Mouse (Mus musculus): ENCODE data around the gene Rcbtb2. TPM values are rescaled to one million over a fixed set of nuclear protein-coding genes. Genes with fewer than 3 reads are reported as not detected.

The Rcbtb2 gene
- total and polyA plus RNA-seq, 3 experiments = 34.1 to 49.0 (median 36.9) TPM

DNA sequence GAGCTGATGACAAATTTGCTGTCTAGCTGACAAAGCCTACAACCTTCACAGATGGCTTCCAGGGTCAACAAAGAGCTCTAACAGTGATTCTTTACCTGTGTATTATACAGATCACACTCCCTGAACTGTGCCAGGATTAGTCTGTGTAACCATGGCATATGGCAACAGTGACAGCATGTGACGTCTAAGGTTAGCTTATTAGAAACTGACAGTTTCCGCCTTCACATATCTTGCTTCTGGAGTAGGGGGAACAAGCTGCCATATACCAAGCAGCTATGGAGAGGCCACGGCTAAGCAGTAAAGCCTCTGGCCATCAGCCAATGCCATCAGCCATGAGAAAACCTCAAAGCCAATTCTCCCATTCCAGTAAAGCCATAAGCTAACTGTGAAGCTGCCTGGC, 103.5 kb downstream of the Rcbtb2 start:
- H3K9me3 ChIP-seq (replicated peaks; ENCODE audit: low read length) = no peaks in the 10 kb centered on the region
- no peaks in the 10 kb centered on the region for H3K27me3 ChIP-seq (replicated peaks)
- no peak for TF ChIP-seq MAFK (IDR thresholded peaks at IDR 0.05; ENCODE audit: insufficient replicate concordance, low read length)
- no peak for TF ChIP-seq POLR2A (IDR thresholded peaks at IDR 0.05; ENCODE audit: low read depth, low read length)
- no peak for TF ChIP-seq POLR2AphosphoS2 (IDR thresholded peaks at IDR 0.05; ENCODE audit: low read depth, low read length)
- no peak for TF ChIP-seq KAT2A (IDR thresholded peaks at IDR 0.05; ENCODE audit: insufficient replicate concordance, low read length)
- H3K4me2 ChIP-seq (ENCODE audit: insufficient read depth, low read depth, poor library complexity, severe bottlenecking) = no peak overlapping the region
- H3K27ac ChIP-seq (ENCODE audit: insufficient read depth, low read depth) = no peak overlapping the region
- no peak overlapping the region for H3K4me3 ChIP-seq (replicated peaks in 1 of 3; ENCODE audit: low read depth in 2 of 3, low read length in 2 of 3, poor library complexity in 1 of 3)
- no peak for DNase-seq (ENCODE audit: extremely low read depth)
- dilution Hi-C loops (cut with MboI; ENCODE audit: extremely low pct_ligation_motif_present, extremely low pct_unique_long_range_greater_than_20kb, low sequenced_read_pairs) (no loop called here), in situ Hi-C loops (cut with MboI; ENCODE audit: low pct_ligation_motif_present, low pct_unique_long_range_greater_than_20kb, low sequenced_read_pairs) (no loop called here)
- no peak overlapping the region for H3K9ac ChIP-seq (ENCODE audit: insufficient read depth, low read depth)
- no peaks in the 10 kb centered on the region for H3K79me2 ChIP-seq (replicated peaks; ENCODE audit: control insufficient read depth, extremely low read depth, insufficient read depth, poor library complexity, severe bottlenecking)
- peaks cover 2 to 25% of the 10 kb centered on the region in 2 experiments; a peak in 2 of 4 replicates for H3K4me1 ChIP-seq (ENCODE audit: control insufficient read depth in 1 of 2, insufficient read depth in 2 of 2)
- H3K36me3 ChIP-seq (replicated peaks in 1 of 2; ENCODE audit: control insufficient read depth in 1 of 2, insufficient read depth in 1 of 2, low read length in 1 of 2) = peaks cover 0 to 3% of the 10 kb centered on the region in 2 experiments

DNA sequence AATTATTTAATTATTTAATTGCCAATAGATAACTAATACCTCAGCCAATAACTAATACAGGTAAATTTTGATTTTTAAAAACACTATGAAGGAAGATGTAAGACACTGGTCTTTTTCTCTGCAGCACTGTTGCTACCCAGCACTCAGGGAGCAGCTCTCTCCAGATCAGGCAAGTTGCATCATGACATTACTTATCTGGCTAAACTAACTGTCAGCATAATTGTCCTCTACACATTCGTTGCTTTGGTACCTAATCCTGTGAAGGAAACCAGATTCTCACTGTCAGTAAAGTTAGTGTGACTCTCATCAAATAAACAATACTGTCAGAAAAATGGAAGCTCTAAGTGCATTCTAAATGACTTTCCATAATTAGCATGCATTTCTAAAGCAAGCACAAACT, 104.0 kb downstream of the Rcbtb2 start:
- Histone ChIP-seq H3K36me3 (replicated peaks in 1 of 2; ENCODE audit: control insufficient read depth in 1 of 2, insufficient read depth in 1 of 2, low read length in 1 of 2) (peaks cover 0 to 3% of the 10 kb centered on the region in 2 experiments), H3K27ac (ENCODE audit: insufficient read depth, low read depth) (no peak overlapping the region), H3K79me2 (replicated peaks; ENCODE audit: control insufficient read depth, extremely low read depth, insufficient read depth, poor library complexity, severe bottlenecking) (no peaks in the 10 kb centered on the region), H3K9ac (ENCODE audit: insufficient read depth, low read depth) (no peak overlapping the region), H3K27me3 (replicated peaks) (no peaks in the 10 kb centered on the region), H3K9me3 (replicated peaks; ENCODE audit: low read length) (no peaks in the 10 kb centered on the region), H3K4me2 (ENCODE audit: insufficient read depth, low read depth, poor library complexity, severe bottlenecking) (no peak overlapping the region), H3K4me3 (replicated peaks in 1 of 3; ENCODE audit: low read depth in 2 of 3, low read length in 2 of 3, poor library complexity in 1 of 3) (no peak overlapping the region), H3K4me1 (ENCODE audit: control insufficient read depth in 1 of 2, insufficient read depth in 2 of 2) (peaks cover 2 to 25% of the 10 kb centered on the region in 2 experiments; a peak in 2 of 4 replicates)
- in situ Hi-C loops (cut with MboI; ENCODE audit: low pct_ligation_motif_present, low pct_unique_long_range_greater_than_20kb, low sequenced_read_pairs) (no loop called here), dilution Hi-C loops (cut with MboI; ENCODE audit: extremely low pct_ligation_motif_present, extremely low pct_unique_long_range_greater_than_20kb, low sequenced_read_pairs) (no loop called here)
- DNase-seq (ENCODE audit: extremely low read depth) = no peak
- TF ChIP-seq NELFE (IDR thresholded peaks at IDR 0.05; ENCODE audit: low read depth, low read length) (no peak), USF2 (conservative IDR thresholded peaks at IDR 0.05; ENCODE audit: low read depth, low read length) (no peak), CHD1 (IDR thresholded peaks at IDR 0.05; ENCODE audit: low read depth, low read length) (no peak), MAFK (IDR thresholded peaks at IDR 0.05; ENCODE audit: insufficient replicate concordance, low read length) (no peak), SMC3 (IDR thresholded peaks at IDR 0.05; ENCODE audit: low read depth, low read length) (no peak), SIN3A (IDR thresholded peaks at IDR 0.05; ENCODE audit: low read length) (no peak), POLR2A (IDR thresholded peaks at IDR 0.05; ENCODE audit: low read depth, low read length) (no peak), MXI1 (IDR thresholded peaks at IDR 0.05; ENCODE audit: low read depth, low read length) (no peak), MEF2A (IDR thresholded peaks at IDR 0.05; ENCODE audit: borderline replicate concordance, low read depth, low read length) (no peak), TCF12 (IDR thresholded peaks at IDR 0.05; ENCODE audit: low read depth, low read length) (no peak), HCFC1 (IDR thresholded peaks at IDR 0.05; ENCODE audit: low read depth, low read length) (no peak), GABPA (IDR thresholded peaks at IDR 0.05; ENCODE audit: insufficient replicate concordance, low read depth, low read length) (no peak), EP300 (IDR thresholded peaks at IDR 0.05; ENCODE audit: low read length) (no peak), RCOR1 (conservative IDR thresholded peaks at IDR 0.05; ENCODE audit: low read depth, low read length) (no peak), CTCF (conservative IDR thresholded peaks at IDR 0.05 in 1 of 2, IDR thresholded peaks at IDR 0.05 in 1 of 2; ENCODE audit: low read depth in 2 of 2, low read length in 2 of 2) (no peak), UBTF (IDR thresholded peaks at IDR 0.05; ENCODE audit: low read depth, low read length) (no peak), ZMIZ1 (IDR thresholded peaks at IDR 0.05; ENCODE audit: low read depth, low read length) (no peak), IRF4 (IDR thresholded peaks at IDR 0.05; ENCODE audit: low read depth, low read length) (no peak), MAX (IDR thresholded peaks at IDR 0.05; ENCODE audit: low read length) (no peak)

All from CH12.LX (cell line).